Mouse (Mus musculus) splenic B cell, adult 2 months (primary cell): ENCODE results near the gene Samd1.
"Not testable (repeated sequence)": the region's sequence is repeated elsewhere in the genome, so short reads cannot be mapped to it uniquely, and the experiment has no call there.

ENCODE experiments used
- DNase-seq: peaks from one replicate; pipeline ENCODE4 v3.0.0-alpha.2; 2011; ENCODE audit warnings: low read depth, low spot score
- H3K27me3 ChIP-seq: 2 replicates; pipeline ENCODE4 v1.6.1; 2012; ENCODE audit warnings: mild to moderate bottlenecking, low read length, moderate library complexity, mixed read lengths; ENCODE audit not compliant: control insufficient read depth, poor library complexity, insufficient read depth, severe bottlenecking
- H3K36me3 ChIP-seq: 2 replicates; pipeline ENCODE4 v1.6.1; 2012; ENCODE audit warnings: mild to moderate bottlenecking, low read length, moderate library complexity, mixed read lengths; ENCODE audit not compliant: control insufficient read depth, poor library complexity, insufficient read depth, severe bottlenecking

Gene Samd1

GRCm38 (mm10) chr8:83976779-83977350 is 20.6 kb upstream of the Samd1 start:
- DNase-seq: peak; percentile 43
- Histone ChIP-seq H3K36me3 (no peaks in the 10 kb centered on the region), H3K27me3 (no peaks in the 10 kb centered on the region)

GRCm38 (mm10) chr8:83977646-83978045 is 19.8 kb upstream of the Samd1 start:
- no peak for DNase-seq
- Histone ChIP-seq H3K36me3 (no peaks in the 10 kb centered on the region), H3K27me3 (no peaks in the 10 kb centered on the region)

DNA sequence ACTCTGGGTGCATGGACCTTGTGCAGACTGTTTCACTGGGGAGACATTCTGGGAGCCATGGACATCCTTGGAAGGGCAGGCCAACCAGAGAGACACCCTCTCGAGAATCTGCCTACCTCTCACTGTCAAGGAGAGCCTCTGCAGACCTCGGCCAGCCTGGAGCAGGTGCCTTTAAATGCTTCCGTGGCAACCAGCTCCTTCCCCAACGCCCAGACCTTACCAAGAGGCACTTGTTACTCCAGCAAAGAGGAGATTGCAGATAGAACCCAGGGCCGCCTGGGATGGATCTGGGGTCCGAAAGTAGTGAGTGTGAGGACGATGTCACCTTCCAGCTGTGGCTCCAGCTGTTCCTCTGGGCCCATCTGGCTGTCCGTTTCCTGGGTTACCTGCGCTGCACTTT is 19.3 kb upstream of the Samd1 start:
- no peak for DNase-seq
- no peaks in the 10 kb centered on the region for H3K36me3 ChIP-seq
- no peaks in the 10 kb centered on the region for H3K27me3 ChIP-seq

DNA sequence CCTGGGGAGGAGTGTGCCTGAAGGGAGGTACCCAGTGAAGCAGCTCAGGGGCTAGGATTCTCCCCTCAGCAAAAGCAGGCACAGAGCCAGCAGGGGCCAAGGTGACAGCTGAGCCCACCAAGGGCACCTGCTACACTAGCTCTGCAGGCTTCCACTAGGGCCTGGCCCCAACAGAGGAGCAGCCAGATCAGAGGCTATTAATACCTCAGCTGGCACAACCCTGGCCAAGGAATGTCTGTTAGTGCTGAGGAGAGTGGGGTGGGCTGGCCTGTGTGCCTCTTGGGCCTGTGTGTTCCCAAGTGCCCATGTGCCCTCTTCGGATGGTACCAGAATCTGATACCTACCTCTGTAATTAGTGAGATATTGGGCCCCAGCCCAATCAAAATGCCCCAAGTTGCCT is 17.2 kb upstream of the Samd1 start:
- 0 out of 2 replicates have a peak, but pooled peaks cover 2% of the 10 kb centered on the region for H3K36me3 ChIP-seq
- H3K27me3 ChIP-seq: no peaks in the 10 kb centered on the region
- DNase-seq: no peak

GRCm38 (mm10) chr8:83980845-83981244 is 16.6 kb upstream of the Samd1 start:
- Histone ChIP-seq H3K36me3 (peaks cover 2% of the 10 kb centered on the region; the same call in 1 of the 2 replicates), H3K27me3 (no peaks in the 10 kb centered on the region)
- no peak for DNase-seq

GRCm38 (mm10) chr8:83981533-83981932 is 15.9 kb upstream of the Samd1 start:
- no peaks in the 10 kb centered on the region for H3K27me3 ChIP-seq
- H3K36me3 ChIP-seq: peaks cover 6% of the 10 kb centered on the region; the same call in 1 of the 2 replicates
- DNase-seq: no peak

DNA sequence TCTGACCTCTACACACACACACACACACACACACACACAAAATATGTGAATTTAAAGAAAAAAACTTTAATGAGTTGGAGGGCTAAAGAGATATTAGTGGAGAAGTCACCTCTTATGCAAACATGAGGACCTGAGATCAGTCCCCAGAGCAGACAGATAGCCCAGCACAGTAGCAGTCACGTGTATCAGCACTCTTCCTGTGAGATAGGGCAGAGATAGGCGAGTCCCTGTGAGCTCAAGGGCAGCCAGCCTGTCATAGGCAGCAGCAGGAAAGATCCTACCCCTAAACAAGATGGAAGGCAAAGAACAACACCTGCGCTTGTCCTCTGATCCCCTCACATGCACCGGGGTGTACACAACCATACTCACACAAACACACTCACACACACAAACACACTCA is 15.0 kb upstream of the Samd1 start:
- Histone ChIP-seq H3K27me3 (no peaks in the 10 kb centered on the region), H3K36me3 (peaks cover 8% of the 10 kb centered on the region; the same call in 1 of the 2 replicates)
- DNase-seq: no peak

DNA sequence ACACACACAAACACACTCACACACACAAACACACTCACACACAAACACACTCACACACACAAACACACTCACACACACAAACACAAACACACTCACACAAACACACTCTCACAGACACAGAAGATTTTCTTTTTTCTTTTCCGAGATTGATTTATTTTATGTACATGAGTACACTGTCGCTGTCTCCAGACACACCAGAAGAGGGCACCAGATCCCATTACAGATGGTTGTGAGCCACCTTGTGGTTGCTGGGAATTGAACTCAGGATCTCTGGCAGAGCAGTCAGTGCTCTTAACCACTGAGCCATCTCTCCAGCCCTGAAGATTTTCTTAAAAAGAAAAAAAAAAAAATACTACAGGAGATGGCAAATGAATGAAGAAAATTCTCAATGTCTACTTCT is 14.2 kb upstream of the Samd1 start:
- not testable (repeated sequence) for H3K36me3 ChIP-seq, DNase-seq, H3K27me3 ChIP-seq

DNA sequence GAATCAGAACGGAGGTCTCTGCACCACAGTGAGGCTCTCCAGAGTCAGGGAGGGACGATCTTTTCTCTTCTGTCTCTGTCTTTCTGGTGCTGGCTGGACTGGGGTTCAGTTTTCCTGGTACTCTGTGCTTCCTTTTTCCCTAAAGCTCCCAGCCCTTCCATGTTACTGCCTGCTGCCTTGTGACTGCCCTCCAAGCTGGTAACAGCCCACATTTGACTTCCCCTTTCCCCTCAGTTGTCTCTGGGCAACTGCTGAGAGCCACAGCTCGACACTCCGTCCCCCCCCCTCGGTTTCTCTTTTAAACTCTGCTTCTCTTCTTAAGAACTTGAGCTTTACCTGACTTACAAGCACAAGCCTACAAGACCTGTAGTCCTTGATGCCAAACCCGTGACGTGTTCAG is 8.2 kb upstream of the Samd1 start:
- H3K27me3 ChIP-seq: no peaks in the 10 kb centered on the region
- DNase-seq: peak; percentile 21
- H3K36me3 ChIP-seq: peaks cover 12% of the 10 kb centered on the region; the same call in 1 of the 2 replicates

DNA sequence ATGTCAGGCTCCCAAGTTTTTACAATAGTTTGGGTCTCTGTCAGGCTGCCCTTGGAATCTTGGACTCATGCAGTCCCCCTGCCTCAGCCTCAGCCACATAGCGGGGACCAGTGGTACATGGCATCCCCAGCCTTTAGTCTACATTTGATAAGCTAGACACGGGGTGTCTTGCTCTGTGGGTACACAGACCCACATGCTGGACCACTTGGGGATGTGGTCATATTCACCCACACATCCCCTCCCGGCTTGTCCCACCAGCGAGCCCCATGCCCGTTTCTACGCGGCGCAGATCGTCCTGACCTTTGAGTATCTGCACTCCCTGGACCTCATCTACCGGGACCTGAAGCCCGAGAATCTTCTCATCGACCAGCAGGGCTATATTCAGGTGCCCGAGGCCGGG is 7.3 kb upstream of the Samd1 start:
- H3K27me3 ChIP-seq: no peaks in the 10 kb centered on the region
- DNase-seq: no peak
- H3K36me3 ChIP-seq: peaks cover 10% of the 10 kb centered on the region; the same call in 1 of the 2 replicates

DNA sequence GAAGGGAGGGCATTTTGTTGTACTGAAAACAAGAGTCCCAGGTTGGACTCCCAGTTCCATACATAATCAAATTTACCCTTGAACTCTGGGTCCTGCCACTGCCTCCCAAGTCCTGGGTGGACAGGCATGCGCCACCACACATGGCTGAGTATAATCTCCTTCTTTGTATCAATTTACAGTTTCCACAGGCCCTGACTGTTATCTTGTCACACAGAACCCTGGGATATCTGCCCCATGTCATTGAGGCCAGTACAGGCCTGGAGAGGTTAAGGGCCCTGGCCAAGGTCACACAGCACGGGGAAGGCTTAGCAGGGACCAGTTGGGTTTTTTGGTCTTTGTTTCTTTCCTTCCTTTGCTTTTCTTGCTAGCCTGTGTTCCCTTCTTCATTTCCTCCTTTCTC is 5.0 kb upstream of the Samd1 start:
- H3K27me3 ChIP-seq: no peaks in the 10 kb centered on the region
- no peak for DNase-seq
- H3K36me3 ChIP-seq: peaks cover 4% of the 10 kb centered on the region; the same call in 1 of the 2 replicates

- Histone ChIP-seq H3K36me3 (no peaks in the 10 kb centered on the region; the same call in 1 of the 2 replicates), H3K27me3 (no peaks in the 10 kb centered on the region)
- peak; percentile 17 for DNase-seq
Observed at GRCm38 (mm10) chr8:83994030-83994429, 3.4 kb upstream of the Samd1 start.

DNA sequence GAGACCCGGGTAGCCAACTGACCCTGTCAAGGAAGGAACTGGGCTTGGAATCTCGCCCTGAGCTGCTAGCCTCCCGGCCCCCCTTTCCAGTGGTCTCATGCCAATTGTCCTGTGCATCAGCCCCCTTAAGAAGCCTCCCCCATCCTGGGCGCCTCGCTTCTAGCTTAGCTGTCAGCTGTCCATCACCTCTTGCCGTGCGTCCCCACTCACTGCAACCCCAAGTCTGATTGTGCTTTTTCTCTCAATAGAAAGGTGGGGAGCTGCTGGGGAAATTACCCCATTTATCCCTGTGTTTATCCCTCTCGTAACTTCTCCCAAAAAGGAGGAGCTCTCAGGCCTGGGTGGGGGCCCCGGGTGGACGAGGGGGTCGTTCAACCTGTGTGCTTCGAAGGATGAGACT is 1.5 kb upstream of the Samd1 start:
- no peaks in the 10 kb centered on the region; the same call in none of the 2 replicates for H3K36me3 ChIP-seq
- H3K27me3 ChIP-seq: no peaks in the 10 kb centered on the region
- no peak for DNase-seq

DNA sequence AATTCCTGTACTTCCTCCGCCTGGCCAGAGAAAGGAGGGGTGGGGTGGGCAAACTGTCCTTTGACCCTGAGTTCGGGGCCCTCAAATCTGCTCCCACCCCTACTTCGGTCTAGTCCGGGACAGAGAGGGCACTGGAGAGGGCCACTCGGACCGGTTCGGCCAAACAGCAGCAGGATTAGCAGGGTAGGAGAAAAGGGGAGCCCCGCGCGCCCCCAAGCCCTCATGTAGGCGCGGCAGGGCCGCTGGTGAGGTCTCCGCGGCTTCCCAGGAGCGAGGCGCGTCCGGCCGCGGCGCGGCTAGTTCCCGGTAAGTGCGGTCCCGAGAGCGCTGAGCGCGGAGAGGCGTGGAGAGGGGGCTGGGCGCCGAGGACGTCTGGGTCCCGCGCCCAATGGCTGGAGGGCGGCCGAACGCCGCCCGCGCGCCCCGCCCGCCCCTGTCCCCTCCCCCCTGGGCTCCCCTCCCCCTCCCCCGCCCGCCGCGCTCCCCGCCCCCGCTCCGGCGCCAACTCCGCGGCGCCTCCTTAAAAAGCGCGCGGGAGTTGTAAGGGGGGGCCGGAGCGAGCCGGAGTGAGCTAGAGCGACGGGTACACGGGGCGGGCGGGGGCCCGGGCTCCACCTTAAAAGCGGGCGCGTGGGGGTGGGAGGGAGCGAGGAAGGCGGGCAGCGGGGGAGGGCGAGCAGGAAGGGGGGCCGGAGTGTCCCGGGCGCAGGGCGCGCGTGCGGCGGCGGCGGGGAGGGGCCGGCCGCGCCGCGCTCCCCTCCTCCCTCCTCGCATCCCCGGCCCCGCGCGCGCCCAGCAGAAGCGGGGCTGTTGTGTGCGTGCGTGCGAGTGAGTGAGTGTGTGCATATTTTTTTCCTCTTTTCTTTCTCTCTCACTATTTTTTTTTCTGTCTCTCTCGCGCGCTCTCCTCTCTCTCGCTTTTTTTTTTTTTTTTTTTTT is 636 bp upstream of the Samd1 start:
- peak; percentile 84 for DNase-seq
- Histone ChIP-seq H3K36me3 (no peaks in the 10 kb centered on the region; the same call in 1 of the 2 replicates), H3K27me3 (no peaks in the 10 kb centered on the region)
